Mouse (Mus musculus) right cerebral cortex, postnatal 14 days (tissue): ENCODE data around the gene Gm10718.
"Not testable (repeated sequence)": the region's sequence is repeated elsewhere in the genome, so short reads cannot be mapped to it uniquely, and the experiment has no call there.

Experiments used
- DNase-seq: peaks from one replicate; pipeline ENCODE4 v3.0.0; 2022

The Gm10718 gene

GRCm38 (mm10) chr9:3023312-3023984 lies at the start of gene Gm10718:
Gm10718 (plus strand) TSS chr9:3023547.
- DNase-seq = not testable (repeated sequence)

- not testable (repeated sequence) for DNase-seq
These were observed 22.8 kb upstream of the Gm10718 start, which contains the start of gene Gm10722 for GRCm38 (mm10) chr9:3000445-3000972. Gm10722 (plus strand) TSS chr9:3000922.

GRCm38 (mm10) chr9:3001006-3001405 lies 22.3 kb upstream of the Gm10718 start:
- DNase-seq = not testable (repeated sequence)

GRCm38 (mm10) chr9:3001948-3002659 lies 21.2 kb upstream of the Gm10718 start:
- DNase-seq = peak; percentile 24

GRCm38 (mm10) chr9:3002794-3003396 lies 20.5 kb upstream of the Gm10718 start, which contains the start of gene Gm11168:
Gm11168 (plus strand) TSS chr9:3003346.
- not testable (repeated sequence) for DNase-seq

GRCm38 (mm10) chr9:3006179-3006578 lies 17.2 kb upstream of the Gm10718 start:
- not testable (repeated sequence) for DNase-seq

- not testable (repeated sequence) for DNase-seq
These were observed 16.7 kb upstream of the Gm10718 start for GRCm38 (mm10) chr9:3006636-3007035.

GRCm38 (mm10) chr9:3007272-3007671 lies 16.1 kb upstream of the Gm10718 start:
- DNase-seq = not testable (repeated sequence)

- DNase-seq = not testable (repeated sequence)
These were observed 14.0 kb upstream of the Gm10718 start for GRCm38 (mm10) chr9:3009331-3009730.

- not testable (repeated sequence) for DNase-seq
These were observed 11.2 kb upstream of the Gm10718 start for GRCm38 (mm10) chr9:3012054-3012621.

- DNase-seq = not testable (repeated sequence)
These were observed 10.5 kb upstream of the Gm10718 start, which contains the start of gene Gm10721 for GRCm38 (mm10) chr9:3012733-3013279. Gm10721 (plus strand) TSS chr9:3013140.

- not testable (repeated sequence) for DNase-seq
These were observed 8.0 kb upstream of the Gm10718 start, which contains the start of gene Gm10720 for GRCm38 (mm10) chr9:3015354-3015753. Gm10720 (plus strand) TSS chr9:3015654.

- DNase-seq = not testable (repeated sequence)
These were observed 7.5 kb upstream of the Gm10718 start for GRCm38 (mm10) chr9:3015896-3016295.

- not testable (repeated sequence) for DNase-seq
These were observed 6.2 kb upstream of the Gm10718 start, which contains the start of gene Gm10719 for GRCm38 (mm10) chr9:3017108-3017507. Gm10719 (plus strand) TSS chr9:3017408.

GRCm38 (mm10) chr9:3018944-3019343 lies 4.4 kb upstream of the Gm10718 start:
- DNase-seq = peak; percentile 23

GRCm38 (mm10) chr9:3019835-3020727 lies 3.3 kb upstream of the Gm10718 start:
- DNase-seq = not testable (repeated sequence)

GRCm38 (mm10) chr9:3022316-3023008 lies 885 bp upstream of the Gm10718 start:
- DNase-seq = peak; percentile 1

- DNase-seq = peak; percentile 1
These were observed 770 bp downstream of the Gm10718 start for GRCm38 (mm10) chr9:3023985-3024648.

GRCm38 (mm10) chr9:3024912-3025467 lies 1.6 kb downstream of the Gm10718 start, which contains the start of gene Gm10717:
Gm10717 (plus strand) TSS chr9:3025417.
- peak; percentile 2 for DNase-seq
